Mouse (Mus musculus): ENCODE data around the gene Grm1.
"Not testable (repeated sequence)": the region's sequence is repeated elsewhere in the genome, so short reads cannot be mapped to it uniquely, and the experiment has no call there.

Gene Grm1

DNA sequence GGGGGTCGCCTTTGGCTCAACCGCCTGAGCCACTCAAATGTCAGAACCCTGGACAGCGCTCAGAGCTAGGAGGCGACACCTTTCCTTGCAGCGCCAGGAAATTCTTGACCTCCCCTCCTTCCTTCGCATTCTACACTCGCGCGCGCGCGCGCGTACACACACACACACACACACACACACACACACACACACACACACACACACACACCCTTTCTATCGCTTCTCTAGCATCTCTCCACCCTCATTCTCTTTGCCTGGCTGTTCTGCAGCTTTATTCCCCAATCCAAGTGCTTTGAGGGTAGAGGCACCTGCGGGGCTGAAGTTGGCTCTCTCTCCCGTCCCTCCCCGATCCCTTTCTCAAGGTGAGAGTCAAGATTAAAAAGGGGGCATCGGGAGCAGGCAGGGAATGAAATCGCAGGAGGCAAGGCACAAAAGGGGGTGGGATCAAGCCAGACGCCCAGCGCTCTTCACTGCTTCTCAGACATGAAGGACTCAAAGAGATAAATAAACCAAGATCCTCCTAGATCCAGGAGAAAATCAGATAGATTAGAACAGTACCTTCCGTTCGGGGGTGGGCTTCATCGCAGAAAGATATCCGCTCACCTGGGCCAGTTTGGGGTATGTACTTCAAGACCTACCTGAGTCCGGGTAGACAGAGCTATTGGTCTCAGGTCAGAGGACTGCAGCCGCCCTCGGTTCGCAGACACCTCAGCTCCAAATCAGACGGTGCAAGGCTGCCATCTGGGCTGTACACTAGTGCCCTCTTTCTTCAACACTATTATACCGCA is at the start of gene Grm1:
Grm1 (minus strand) TSS at position 746 of the 788 bp plus-strand sequence.
- in situ Hi-C loops (cut with MboI; ENCODE audit: low sequenced_read_pairs) = no loop called here

GRCm38 (mm10) chr10:11121781-11122180 is 39.6 kb upstream of the Grm1 start:
- in situ Hi-C loops (cut with MboI; ENCODE audit: low sequenced_read_pairs) = no loop called here

DNA sequence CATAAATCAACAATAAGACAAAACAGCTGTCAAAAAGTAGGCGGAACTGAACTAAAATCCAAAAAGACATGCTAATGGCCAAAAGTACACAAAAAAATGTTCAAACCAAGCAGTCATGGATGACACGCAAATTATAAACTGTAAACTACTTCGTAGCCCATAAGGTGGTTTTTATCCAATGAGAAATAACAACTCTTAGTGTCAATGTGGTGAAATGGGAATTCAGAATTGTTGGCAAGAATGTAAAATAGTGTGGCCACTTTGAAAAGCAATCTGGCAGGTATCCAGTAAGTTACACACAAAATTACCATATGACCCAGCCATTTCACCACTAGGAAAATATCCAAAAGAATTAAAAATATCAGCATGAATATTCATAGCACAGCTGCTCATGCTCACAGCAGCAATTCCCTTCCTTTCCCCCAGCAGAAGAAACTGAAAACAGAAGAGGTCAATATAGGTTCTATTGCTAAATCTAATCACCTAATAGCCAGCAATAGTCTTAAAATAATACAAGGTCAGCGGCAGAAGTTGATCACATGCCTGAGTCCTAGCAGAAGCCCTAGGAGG is 16.4 kb upstream of the Grm1 start:
- in situ Hi-C loops (cut with MboI; ENCODE audit: low sequenced_read_pairs) = no loop called here

GRCm38 (mm10) chr10:11086348-11086747 is 4.2 kb upstream of the Grm1 start:
- in situ Hi-C loops (cut with MboI; ENCODE audit: low sequenced_read_pairs) = no loop called here

DNA sequence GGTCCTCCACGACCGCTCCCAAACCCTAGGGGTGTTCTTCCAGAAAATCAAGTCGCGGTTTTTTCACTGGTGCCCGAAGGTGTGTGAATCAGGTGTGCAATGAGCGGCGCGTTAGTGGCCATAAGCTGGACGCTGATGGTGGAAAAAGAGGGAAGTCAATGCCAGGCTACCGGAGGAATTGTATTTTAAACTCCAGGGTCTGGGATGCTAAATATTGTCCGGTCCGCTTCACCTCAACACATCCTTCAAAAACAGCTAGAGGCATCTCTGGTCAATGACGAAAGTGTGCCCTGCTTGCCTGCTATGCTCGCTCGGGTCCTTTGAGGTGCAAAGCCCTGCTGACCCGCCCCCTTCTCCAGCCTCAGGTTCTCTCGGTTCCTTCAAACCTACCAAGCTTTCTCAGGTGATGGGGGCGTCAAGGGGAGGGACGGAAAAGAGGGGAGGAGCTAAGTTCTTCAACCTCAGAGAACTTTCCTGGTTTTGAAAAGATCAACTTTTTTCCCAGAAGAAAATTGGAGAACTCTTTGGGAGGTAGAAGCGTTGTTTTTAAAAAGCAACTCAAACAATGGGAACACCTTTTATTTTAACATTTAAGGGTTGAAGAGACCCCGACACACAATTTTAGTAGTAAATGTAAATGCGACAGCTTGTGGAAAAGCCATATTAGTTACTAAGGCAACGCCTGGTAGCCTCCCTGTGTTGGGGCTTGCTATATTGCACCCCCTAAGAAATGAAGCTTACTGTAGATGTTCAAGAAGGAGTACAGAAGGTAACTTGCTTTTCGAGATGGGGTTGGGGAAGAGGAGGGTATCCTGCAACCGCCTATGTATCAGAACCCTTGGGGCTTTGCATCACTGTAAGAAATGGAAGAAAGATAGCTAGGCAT is 1.2 kb downstream of the Grm1 start:
- in situ Hi-C loops (cut with MboI; ENCODE audit: low sequenced_read_pairs) = no loop called here

GRCm38 (mm10) chr10:11080013-11080724 is 2.0 kb downstream of the Grm1 start:
- in situ Hi-C loops (cut with MboI; ENCODE audit: low sequenced_read_pairs) = no loop called here

DNA sequence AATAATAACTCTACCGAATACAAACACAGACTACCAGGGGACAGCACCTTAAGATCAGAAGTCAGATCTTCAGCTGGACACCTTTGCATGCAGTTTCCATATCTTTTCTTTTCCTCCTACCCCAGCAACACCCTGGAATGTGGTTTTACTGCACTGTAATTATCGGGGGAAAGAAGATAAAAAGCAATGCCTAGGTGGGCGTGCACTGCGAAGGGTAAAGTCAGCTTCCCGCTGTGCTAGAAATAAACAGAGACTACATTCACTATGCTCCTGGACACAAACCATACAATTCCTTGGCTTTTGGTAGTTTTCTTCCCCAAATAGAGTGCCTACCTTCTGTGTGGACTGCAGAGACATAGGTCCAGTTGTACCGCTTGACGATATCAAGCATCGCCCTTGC is 2.6 kb downstream of the Grm1 start:
- in situ Hi-C loops (cut with MboI; ENCODE audit: low sequenced_read_pairs) = no loop called here

GRCm38 (mm10) chr10:11065136-11065535 is 17.0 kb downstream of the Grm1 start:
- in situ Hi-C loops (cut with MboI; ENCODE audit: low sequenced_read_pairs) = no loop called here

DNA sequence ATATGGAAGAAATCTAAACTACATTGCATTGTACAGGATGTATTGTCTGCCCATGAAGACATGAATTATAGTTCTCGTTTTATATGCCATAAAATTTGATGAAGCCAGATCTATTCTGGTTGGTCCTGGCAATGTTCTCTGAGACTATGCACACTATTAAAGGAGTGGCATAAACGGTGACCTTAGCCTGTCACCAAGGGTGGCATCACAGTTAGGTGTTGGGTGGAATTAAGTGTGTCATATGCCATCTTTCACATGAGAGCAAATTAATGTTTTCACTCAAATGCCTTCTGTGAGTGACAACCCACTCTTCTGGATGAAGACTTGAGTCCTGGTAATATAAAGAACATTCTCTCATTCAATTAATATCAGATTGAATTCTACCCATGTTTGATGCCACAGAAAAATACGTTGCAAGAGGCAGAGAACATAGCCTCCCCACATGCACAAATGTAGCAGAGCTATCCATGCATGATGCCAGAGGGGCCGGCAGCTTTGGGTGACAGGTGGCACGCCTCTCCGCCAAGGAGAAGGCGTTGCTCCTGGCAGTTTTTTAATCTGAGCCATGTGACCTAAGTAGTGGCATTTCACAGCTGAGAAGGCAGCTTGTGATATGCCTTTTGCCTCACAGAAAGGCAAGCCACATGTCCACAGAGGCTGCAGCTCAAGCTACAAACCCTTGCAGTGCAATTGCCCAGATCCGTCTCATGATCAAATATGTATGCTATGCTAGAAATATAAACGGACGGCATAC is 20.7 kb downstream of the Grm1 start:
- in situ Hi-C loops (cut with MboI; ENCODE audit: low sequenced_read_pairs) = no loop called here

GRCm38 (mm10) chr10:11049361-11049760 is 32.8 kb downstream of the Grm1 start:
- in situ Hi-C loops (cut with MboI; ENCODE audit: low sequenced_read_pairs) = no loop called here

- in situ Hi-C loops (cut with MboI; ENCODE audit: low sequenced_read_pairs) = not testable (repeated sequence)
These were observed 36.7 kb downstream of the Grm1 start for GRCm38 (mm10) chr10:11045421-11045820.

DNA sequence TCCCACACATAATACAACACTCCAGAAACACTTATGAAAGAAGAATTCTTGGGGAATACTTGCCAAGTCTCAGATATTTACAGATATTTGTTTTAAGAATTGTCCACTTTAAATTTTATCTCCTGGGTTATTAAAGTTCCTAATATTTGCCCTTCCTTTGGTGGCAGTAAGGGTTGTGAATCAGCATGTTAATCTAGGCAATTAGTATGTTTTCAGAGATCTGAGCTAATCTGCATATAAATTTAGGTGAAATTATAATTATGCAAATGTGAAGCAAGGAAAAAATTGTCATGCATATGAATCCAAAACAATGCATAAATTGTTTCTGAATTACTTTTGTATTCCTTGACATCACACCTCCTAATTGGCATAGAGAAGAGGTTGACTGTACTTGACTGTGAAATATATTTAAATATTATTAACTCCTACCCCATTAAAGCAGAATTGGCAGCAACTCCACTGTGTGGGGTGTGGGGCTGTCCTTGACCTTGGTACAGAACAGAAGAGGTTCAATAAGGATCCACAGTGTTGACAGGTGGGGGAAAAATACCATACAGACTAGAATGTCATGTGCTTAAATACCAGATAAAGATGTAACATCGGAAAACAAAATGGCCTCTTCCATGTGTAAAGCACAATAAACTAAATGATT is 37.6 kb downstream of the Grm1 start:
- in situ Hi-C loops (cut with MboI; ENCODE audit: low sequenced_read_pairs) = no loop called here

GRCm38 (mm10) chr10:11039323-11039722 is 42.8 kb downstream of the Grm1 start:
- in situ Hi-C loops (cut with MboI; ENCODE audit: low sequenced_read_pairs) = no loop called here

DNA sequence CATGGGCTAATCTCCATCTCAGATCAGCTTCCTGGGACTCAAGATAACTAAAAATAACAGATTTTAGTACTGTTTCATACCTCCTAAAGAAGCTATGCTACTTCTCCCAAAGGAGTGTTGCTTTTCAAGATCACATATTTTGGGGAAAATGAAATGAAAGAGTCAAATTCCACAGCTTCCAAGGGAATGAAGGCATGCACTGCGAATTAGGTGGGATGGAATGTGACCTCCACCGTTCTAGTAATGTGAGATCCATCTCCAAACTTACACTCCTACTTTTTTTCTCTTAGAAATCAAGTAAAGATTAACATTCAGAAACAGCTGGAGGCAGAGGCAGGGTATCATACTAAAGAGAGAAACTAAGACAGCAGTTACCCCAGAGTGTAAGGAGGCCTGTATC is 49.9 kb downstream of the Grm1 start:
- in situ Hi-C loops (cut with MboI; ENCODE audit: low sequenced_read_pairs) = no loop called here

GRCm38 (mm10) chr10:11025764-11026518 is 56.2 kb downstream of the Grm1 start:
- in situ Hi-C loops (cut with MboI; ENCODE audit: low sequenced_read_pairs) = no loop called here

DNA sequence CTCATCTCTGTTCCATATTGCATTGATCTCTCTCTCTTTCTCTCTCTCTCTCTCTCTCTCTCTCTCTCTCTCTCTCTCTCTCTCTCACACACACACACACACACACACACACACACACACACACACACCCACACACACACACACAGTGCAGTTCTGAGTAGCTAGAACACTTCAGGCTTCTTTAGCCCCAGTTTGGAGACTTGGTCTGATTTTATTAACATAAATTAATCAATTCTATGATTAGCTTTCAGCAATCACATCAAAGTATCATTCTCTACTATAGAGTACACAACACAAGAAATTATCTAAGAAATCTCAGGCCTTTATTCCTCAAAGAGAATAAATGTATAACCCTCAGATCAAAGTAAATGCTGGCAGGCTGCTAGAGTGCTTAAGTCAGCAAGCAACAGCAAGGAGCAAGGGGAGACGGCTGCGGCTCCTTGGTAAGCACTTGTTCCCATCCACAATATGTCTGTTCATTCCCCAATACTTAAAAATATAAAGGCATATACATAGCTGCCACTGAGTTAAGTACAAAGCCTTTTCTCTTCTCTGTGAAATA is 63.1 kb downstream of the Grm1 start:
- in situ Hi-C loops (cut with MboI; ENCODE audit: low sequenced_read_pairs) = no loop called here

DNA sequence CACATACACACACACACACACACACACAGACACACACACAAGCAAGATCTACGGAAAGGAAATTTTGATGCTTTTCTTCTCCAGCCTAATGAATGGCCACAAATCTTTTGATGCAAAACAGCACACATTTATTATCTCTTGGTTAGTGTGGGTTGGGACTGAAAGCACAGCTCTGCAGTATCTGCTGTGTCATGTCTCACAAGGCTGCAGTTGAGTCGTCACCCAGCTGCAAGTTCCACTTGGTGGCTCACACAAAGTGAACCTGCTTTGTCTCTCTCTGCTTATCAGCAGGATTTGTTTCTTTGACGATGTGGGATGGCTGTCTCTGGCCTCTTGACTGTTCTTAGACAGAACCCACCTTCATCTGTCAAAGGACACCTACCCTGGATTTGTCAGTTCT is 68.5 kb downstream of the Grm1 start:
- in situ Hi-C loops (cut with MboI; ENCODE audit: low sequenced_read_pairs) = no loop called here

- in situ Hi-C loops (cut with MboI; ENCODE audit: low sequenced_read_pairs) = no loop called here
These were observed 85.4 kb downstream of the Grm1 start for GRCm38 (mm10) chr10:10996766-10997165.

DNA sequence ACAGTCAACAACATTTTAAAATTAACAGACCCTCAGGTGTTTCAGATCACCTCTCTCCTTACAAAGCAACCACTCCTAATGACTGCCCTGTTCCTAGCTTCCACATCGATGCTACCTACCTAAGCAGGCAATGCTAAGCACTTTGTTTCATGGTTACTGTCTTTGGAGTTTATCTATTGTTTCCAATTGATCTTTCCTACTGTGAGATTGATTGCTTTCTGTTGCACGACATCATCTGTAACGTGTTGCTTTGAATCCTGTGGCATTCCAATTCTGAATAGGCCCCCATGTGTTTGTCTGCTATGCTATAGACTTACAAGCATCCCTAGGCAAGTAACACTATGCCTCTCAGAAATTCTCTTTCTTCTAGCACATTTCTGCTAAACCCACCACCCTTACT is 90.4 kb downstream of the Grm1 start:
- in situ Hi-C loops (cut with MboI; ENCODE audit: low sequenced_read_pairs) = no loop called here
